In genomic region chr2:31654854-31655559, GRCm38 (mm10) we compare ENCODE assay signal across 8 mouse cellular contexts. TPM values are rescaled to one million over a fixed set of nuclear protein-coding genes. Genes with fewer than 3 reads are reported as not detected.
DNase-seq lines count a peak whose midpoint lies in the region; ATAC-seq and TF ChIP-seq lines count a peak whose summit lies in the region.

No protein-coding gene starts in this region.

- no peak for TF ChIP-seq POLR2A in bone marrow, adult 2 months (IDR thresholded peaks at IDR 0.05; ENCODE audit: borderline replicate concordance, control insufficient read depth, low read depth, low read length)

- H3K27ac ChIP-seq in bone marrow, adult 2 months (ENCODE audit: control insufficient read depth, insufficient read depth, low read depth, low read length, poor library complexity), result no peak overlapping the region
- no peak overlapping the region for H3K27ac ChIP-seq in forebrain, embryonic 15.5 days (replicated peaks)
- H3K27ac ChIP-seq in intestine, embryonic 15.5 days, result no peak overlapping the region
- 0 out of 2 replicates have a peak overlapping the region, but pooled peaks have one; percentile 42 for H3K27ac ChIP-seq in limb, embryonic 10.5 days
- peak overlapping the region; percentile 58; the same call in 1 of the 2 replicates for H3K27ac ChIP-seq in midbrain, embryonic 15.5 days

- peak overlapping the region; percentile 45 for H3K9ac ChIP-seq in forebrain, embryonic 15.5 days (replicated peaks)
- H3K9ac ChIP-seq in intestine, embryonic 15.5 days, result no peak overlapping the region
- peak overlapping the region; percentile 29; the same call in 1 of the 2 replicates for H3K9ac ChIP-seq in midbrain, embryonic 15.5 days

- peak overlapping the region; percentile 92 for H3K4me2 ChIP-seq in forebrain, embryonic 15.5 days (replicated peaks)
- H3K4me2 ChIP-seq in intestine, embryonic 15.5 days (replicated peaks), result peak overlapping the region; percentile 99
- H3K4me2 ChIP-seq in midbrain, embryonic 15.5 days, result peak overlapping the region; percentile 94

- peak; percentile 38; the same call in 1 of the 2 replicates for ATAC-seq in forebrain, embryonic 15.5 days (replicated peaks)
- ATAC-seq in intestine, embryonic 15.5 days, result no peak
- ATAC-seq in midbrain, embryonic 15.5 days (replicated peaks), result no peak

- H3K9me3 ChIP-seq in forebrain, embryonic 15.5 days, result no peaks in the 10 kb centered on the region
- H3K9me3 ChIP-seq in intestine, embryonic 15.5 days, result no peaks in the 10 kb centered on the region
- H3K9me3 ChIP-seq in limb, embryonic 10.5 days (replicated peaks), result no peaks in the 10 kb centered on the region; the same call in 1 of the 2 replicates
- H3K9me3 ChIP-seq in midbrain, embryonic 15.5 days, result no peaks in the 10 kb centered on the region

- H3K4me1 ChIP-seq in bone marrow, adult 2 months (ENCODE audit: control insufficient read depth, insufficient read depth, low read length), result no peaks in the 10 kb centered on the region
- peaks cover 15% of the 10 kb centered on the region for H3K4me1 ChIP-seq in forebrain, embryonic 15.5 days
- H3K4me1 ChIP-seq in intestine, embryonic 15.5 days (replicated peaks), result peaks cover 12% of the 10 kb centered on the region
- H3K4me1 ChIP-seq in limb, embryonic 10.5 days, result peaks cover 17% of the 10 kb centered on the region
- peaks cover 13% of the 10 kb centered on the region for H3K4me1 ChIP-seq in midbrain, embryonic 15.5 days

- H3K27me3 ChIP-seq in forebrain, embryonic 15.5 days, result peaks cover 60% of the 10 kb centered on the region
- peaks cover 64% of the 10 kb centered on the region for H3K27me3 ChIP-seq in intestine, embryonic 15.5 days (replicated peaks)
- peaks cover 98% of the 10 kb centered on the region for H3K27me3 ChIP-seq in limb, embryonic 10.5 days (ENCODE audit: low read depth, poor library complexity, severe bottlenecking)
- H3K27me3 ChIP-seq in midbrain, embryonic 15.5 days (replicated peaks), result peaks cover 77% of the 10 kb centered on the region

- peak; percentile 24 to 79 for DNase-seq in heart, adult 18-20 months
- no peak for DNase-seq in heart, adult 11 months
- no peak for DNase-seq in limb, embryonic 10.5 days (ENCODE audit: low spot score)
- peak; percentile 58 for DNase-seq in thymus, postnatal 25 days

- H3K4me3 ChIP-seq in bone marrow, adult 2 months (replicated peaks; ENCODE audit: control insufficient read depth, low read depth, low read length), result no peak overlapping the region
- H3K4me3 ChIP-seq in forebrain, embryonic 15.5 days, result peak overlapping the region; percentile 59
- peak overlapping the region; percentile 58 for H3K4me3 ChIP-seq in intestine, embryonic 15.5 days (replicated peaks)
- H3K4me3 ChIP-seq in limb, embryonic 10.5 days, result peak overlapping the region; percentile 68
- H3K4me3 ChIP-seq in midbrain, embryonic 15.5 days, result peak overlapping the region; percentile 58

- peak; percentile 45; the same call in 1 of the 2 replicates for TF ChIP-seq CTCF in bone marrow, adult 2 months (IDR thresholded peaks at IDR 0.05; ENCODE audit: control insufficient read depth, insufficient read depth, low read length)

- WGBS in bone marrow, adult 2 months, result 6% methylated on average over 22 of the region's 22 CpGs
- WGBS in forebrain, embryonic 15.5 days, result 5% methylated on average over 22 of the region's 22 CpGs
- 3% methylated on average over 22 of the region's 22 CpGs for WGBS in intestine, embryonic 15.5 days
- WGBS in limb, embryonic 10.5 days, result 7% methylated on average over 22 of the region's 22 CpGs
- 6% methylated on average over 22 of the region's 22 CpGs for WGBS in midbrain, embryonic 15.5 days

- no peaks in the 10 kb centered on the region for H3K36me3 ChIP-seq in forebrain, embryonic 15.5 days
- H3K36me3 ChIP-seq in intestine, embryonic 15.5 days, result no peaks in the 10 kb centered on the region
- no peaks in the 10 kb centered on the region for H3K36me3 ChIP-seq in limb, embryonic 10.5 days
- no peaks in the 10 kb centered on the region for H3K36me3 ChIP-seq in midbrain, embryonic 15.5 days (replicated peaks)

RNA-seq across cellular contexts. Expression of gene Prdm12, which starts 15.2 kb away (rescaled TPM):
- total RNA-seq in heart, adult 18-20 months (2021), result not detected
- polyA plus RNA-seq in bone marrow, adult 2 months (2011; ENCODE audit: insufficient read depth, insufficient read length, low replicate concordance, missing spikeins), result not detected in 2 replicates
- 2.9 and 4.1 TPM in 2 replicates for polyA plus RNA-seq in forebrain, embryonic 15.5 days (2015; fragmentation: Nextera tagmentation; extraction: Ambion mirVana)
- polyA plus RNA-seq in intestine, embryonic 15.5 days (2015; fragmentation: Nextera tagmentation; extraction: Ambion mirVana), result 0.05 and 0.06 TPM in 2 replicates
- 0.10 TPM in 1 of 2 replicates, not detected in the other for polyA plus RNA-seq in limb, embryonic 10.5 days (2016; fragmentation: Nextera tagmentation; extraction: Ambion mirVana)
- polyA plus RNA-seq in midbrain, embryonic 15.5 days (2015; fragmentation: Nextera tagmentation; extraction: Ambion mirVana), result 5.4 and 5.9 TPM in 2 replicates

RNA-seq across cellular contexts. Expression of gene Exosc2, which starts 15.5 kb away (rescaled TPM):
- 10 to 100 TPM in 1 of 2 experiments, 1 to 10 TPM in 1; 8.2 to 10.1 TPM for total RNA-seq in heart, adult 18-20 months (2021)
- polyA plus RNA-seq in bone marrow, adult 2 months (2011; ENCODE audit: insufficient read depth, insufficient read length, low replicate concordance, missing spikeins), result 26.1 and 36.0 TPM in 2 replicates
- 41.6 and 44.2 TPM in 2 replicates for polyA plus RNA-seq in forebrain, embryonic 15.5 days (2015; fragmentation: Nextera tagmentation; extraction: Ambion mirVana)
- 63.1 and 69.3 TPM in 2 replicates for polyA plus RNA-seq in intestine, embryonic 15.5 days (2015; fragmentation: Nextera tagmentation; extraction: Ambion mirVana)
- 113 and 131 TPM in 2 replicates for polyA plus RNA-seq in limb, embryonic 10.5 days (2016; fragmentation: Nextera tagmentation; extraction: Ambion mirVana)
- 40.3 and 46.0 TPM in 2 replicates for polyA plus RNA-seq in midbrain, embryonic 15.5 days (2015; fragmentation: Nextera tagmentation; extraction: Ambion mirVana)

RNA-seq across cellular contexts. Expression of gene Abl1, which starts 33.2 kb away (rescaled TPM):
- total RNA-seq in heart, adult 18-20 months (2021), result 10 to 100 TPM; 25.5 to 26.5 TPM
- polyA plus RNA-seq in bone marrow, adult 2 months (2011; ENCODE audit: insufficient read depth, insufficient read length, low replicate concordance, missing spikeins), result 24.3 and 35.0 TPM in 2 replicates
- 23.6 and 23.7 TPM in 2 replicates for polyA plus RNA-seq in forebrain, embryonic 15.5 days (2015; fragmentation: Nextera tagmentation; extraction: Ambion mirVana)
- 31.2 and 31.3 TPM in 2 replicates for polyA plus RNA-seq in intestine, embryonic 15.5 days (2015; fragmentation: Nextera tagmentation; extraction: Ambion mirVana)
- polyA plus RNA-seq in limb, embryonic 10.5 days (2016; fragmentation: Nextera tagmentation; extraction: Ambion mirVana), result 65.0 and 70.5 TPM in 2 replicates
- polyA plus RNA-seq in midbrain, embryonic 15.5 days (2015; fragmentation: Nextera tagmentation; extraction: Ambion mirVana), result 21.7 and 22.0 TPM in 2 replicates

Comparison
In these comparisons a context has a peak if more than half of its experiments do, and no peak if none do; other contexts are left out.
1. DNase-seq: peak in heart, adult 18-20 months (2 of 2) and thymus, postnatal 25 days (single experiment); none in heart, adult 11 months (single experiment) and limb, embryonic 10.5 days (single experiment).
2. H3K27ac ChIP-seq: peak in limb, embryonic 10.5 days (single experiment) and midbrain, embryonic 15.5 days (single experiment); none in bone marrow, adult 2 months (single experiment), forebrain, embryonic 15.5 days (single experiment) and intestine, embryonic 15.5 days (single experiment).
3. Peak in every context shown above with its lines, with median percentiles within 50 percentile points of each other: H3K4me2 ChIP-seq.